9 mouse cellular contexts compared by ENCODE assay signal in the genomic region with DNA sequence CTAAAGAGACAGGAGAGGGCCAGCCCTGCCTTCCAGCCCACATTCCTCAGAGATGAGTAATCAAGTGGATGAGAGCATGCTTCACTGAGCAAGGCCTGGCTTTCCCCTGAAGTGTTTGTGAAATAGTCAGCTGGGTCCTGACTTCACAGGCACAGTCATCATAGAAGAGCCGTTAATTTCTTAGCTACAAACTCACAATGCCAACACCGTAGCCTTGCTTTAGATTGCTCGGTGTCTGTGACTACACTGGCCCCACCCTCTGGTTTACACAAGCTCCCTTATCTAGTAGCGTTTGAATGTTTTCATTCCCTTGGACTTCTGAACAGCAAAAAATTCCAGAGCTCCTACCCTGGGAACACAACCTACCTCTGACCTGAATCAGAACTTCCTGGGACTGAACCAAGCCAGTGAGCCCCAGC. TPM values are rescaled to one million over a fixed set of nuclear protein-coding genes. Genes with fewer than 3 reads are reported as not detected.
DNase-seq lines count a peak whose midpoint lies in the region; ATAC-seq and TF ChIP-seq lines count a peak whose summit lies in the region.
"Had no signal": no experiment of that assay in that cellular context is flagged by ENCODE, and none has a peak within 500 bp of the region (broad histone marks: within the 10 kb centered on the region; RNA-seq: fewer than 3 reads in every experiment).

No protein-coding gene starts in this region.

- no peak for DNase-seq in midbrain, embryonic 14.5 days
- peak; percentile 79 for DNase-seq in kidney, adult 2 months
- DNase-seq in lung, postnatal 10 days: peak; percentile 73
- DNase-seq in layer of hippocampus, adult 8-10 months (ENCODE audit: low spot score in 2 of 2): no peak
- no peak for DNase-seq in thymus, postnatal 36 days

- H3K4me3 ChIP-seq in midbrain, embryonic 13.5 days (replicated peaks): no peak overlapping the region
- no peak overlapping the region for H3K4me3 ChIP-seq in midbrain, embryonic 14.5 days (replicated peaks; ENCODE audit: low read depth, low read length)
- H3K4me3 ChIP-seq in embryonic fibroblast, embryonic 13.5 days (ENCODE audit: insufficient read depth, low read length): no peak overlapping the region
- H3K4me3 ChIP-seq in kidney, adult 2 months (ENCODE audit: insufficient read depth, low read depth, low read length): no peak overlapping the region
- H3K4me3 ChIP-seq: megakaryocyte, embryonic 14.5 days had no signal

- H3K27ac ChIP-seq in midbrain, embryonic 13.5 days: no peak overlapping the region
- H3K27ac ChIP-seq in midbrain, embryonic 14.5 days (replicated peaks; ENCODE audit: low read depth, low read length): no peak overlapping the region
- H3K27ac ChIP-seq in embryonic fibroblast, embryonic 13.5 days (ENCODE audit: insufficient read depth, low read length): peak overlapping the region; percentile 78
- H3K27ac ChIP-seq in kidney, adult 2 months (ENCODE audit: insufficient read depth, low read depth, low read length): peak overlapping the region; percentile 54

- H3K36me3 ChIP-seq in midbrain, embryonic 13.5 days: no peaks in the 10 kb centered on the region
- H3K36me3 ChIP-seq in midbrain, embryonic 14.5 days (ENCODE audit: control insufficient read depth, insufficient read depth, low read length): no peaks in the 10 kb centered on the region
- H3K36me3 ChIP-seq in kidney, adult 2 months (ENCODE audit: control insufficient read depth, insufficient read depth, low read length): no peaks in the 10 kb centered on the region

- no peak for TF ChIP-seq CTCF in embryonic fibroblast, embryonic 13.5 days (IDR thresholded peaks at IDR 0.05; ENCODE audit: borderline replicate concordance, insufficient read depth, low read length)
- no peak for TF ChIP-seq CTCF in kidney, adult 2 months (conservative IDR thresholded peaks at IDR 0.05; ENCODE audit: insufficient read depth, insufficient read length, low read depth, low read length)

- H3K4me2 ChIP-seq in midbrain, embryonic 13.5 days (replicated peaks): no peak overlapping the region
- no peak overlapping the region for H3K4me2 ChIP-seq in midbrain, embryonic 14.5 days (ENCODE audit: low read length)

- H3K4me1 ChIP-seq in midbrain, embryonic 13.5 days (replicated peaks): no peaks in the 10 kb centered on the region
- H3K4me1 ChIP-seq in midbrain, embryonic 14.5 days (ENCODE audit: control insufficient read depth, insufficient read depth, low read length): no peaks in the 10 kb centered on the region
- peaks cover 9% of the 10 kb centered on the region for H3K4me1 ChIP-seq in embryonic fibroblast, embryonic 13.5 days (ENCODE audit: control insufficient read depth, insufficient read depth, low read length)
- H3K4me1 ChIP-seq in kidney, adult 2 months (ENCODE audit: control insufficient read depth, insufficient read depth, low read length): peaks cover 10% of the 10 kb centered on the region; the same call in 1 of the 2 replicates

- ATAC-seq in midbrain, embryonic 13.5 days: peak; percentile 69; the same call in 1 of the 2 replicates
- no peak for ATAC-seq in midbrain, embryonic 14.5 days (ENCODE audit: low FRiP score, low TSS enrichment)
- ATAC-seq in erythroid progenitor cell, adult 5-6 weeks (replicated peaks; ENCODE audit: low FRiP score, poor library complexity, severe bottlenecking): no peak

- H3K27me3 ChIP-seq in midbrain, embryonic 13.5 days: no peaks in the 10 kb centered on the region
- H3K27me3 ChIP-seq in midbrain, embryonic 14.5 days (ENCODE audit: control insufficient read depth, insufficient read depth, low read length): no peaks in the 10 kb centered on the region
- H3K27me3 ChIP-seq in kidney, adult 2 months (replicated peaks; ENCODE audit: control insufficient read depth, insufficient read depth, low read length): no peaks in the 10 kb centered on the region

- no peak for TF ChIP-seq POLR2A in embryonic fibroblast, embryonic 13.5 days (IDR thresholded peaks at IDR 0.05; ENCODE audit: low read depth, low read length)
- TF ChIP-seq POLR2A in kidney, adult 2 months (IDR thresholded peaks at IDR 0.05; ENCODE audit: low read depth, low read length): no peak

- 22% methylated on average over 4 of the region's 4 CpGs for WGBS in midbrain, embryonic 13.5 days
- WGBS in midbrain, embryonic 14.5 days: 25% methylated on average over 4 of the region's 4 CpGs
- 17% methylated on average over 4 of the region's 4 CpGs for WGBS in kidney, adult 2 months

- no peak overlapping the region for H3K9ac ChIP-seq in midbrain, embryonic 13.5 days (replicated peaks)
- no peak overlapping the region for H3K9ac ChIP-seq in midbrain, embryonic 14.5 days (replicated peaks; ENCODE audit: low read length)

- H3K9me3 ChIP-seq in midbrain, embryonic 13.5 days: no peaks in the 10 kb centered on the region
- no peaks in the 10 kb centered on the region for H3K9me3 ChIP-seq in midbrain, embryonic 14.5 days (ENCODE audit: control insufficient read depth, low read length)
- H3K9me3 ChIP-seq: megakaryocyte, embryonic 14.5 days had no signal

RNA-seq across cellular contexts. Expression of gene Pkp2, which starts 11.4 kb away (rescaled TPM):
- 1.00 and 1.1 TPM in 2 replicates for polyA plus RNA-seq in midbrain, embryonic 13.5 days (2015; fragmentation: Nextera tagmentation; extraction: Ambion mirVana)
- 0.59 and 1.3 TPM in 2 replicates for polyA plus RNA-seq in midbrain, embryonic 14.5 days (2014; fragmentation: Nextera tagmentation; extraction: Ambion mirVana)
- polyA plus RNA-seq in embryonic fibroblast, embryonic 13.5 days (2011; ENCODE audit: insufficient read length, low read depth, missing spikeins): 14.0 and 25.8 TPM in 2 replicates
- polyA plus RNA-seq in kidney, adult 2 months (2012; rRNA removed): 10.9 and 15.4 TPM in 2 replicates
- total RNA-seq in layer of hippocampus, adult 8-10 months (2022): 10 to 100 TPM; 33.4 to 48.0 (median 40.4) TPM
- total RNA-seq in erythroid progenitor cell, adult 5-6 weeks (2015; ENCODE audit: low replicate concordance): not detected in 2 replicates
- total RNA-seq in erythroid progenitor cell, adult 5-6 weeks (2017; ENCODE audit: low replicate concordance): not detected in 2 replicates

Comparison
In these comparisons a context has a peak if more than half of its experiments do, and no peak if none do; other contexts are left out.
1. H3K27ac ChIP-seq: peak in embryonic fibroblast, embryonic 13.5 days (single experiment) and kidney, adult 2 months (single experiment); none in midbrain, embryonic 13.5 days (single experiment) and midbrain, embryonic 14.5 days (single experiment).
2. DNase-seq: peak in kidney, adult 2 months (single experiment) and lung, postnatal 10 days (single experiment); none in midbrain, embryonic 14.5 days (single experiment), layer of hippocampus, adult 8-10 months (0 of 2) and thymus, postnatal 36 days (0 of 2).